Mouse (Mus musculus) lung, embryonic 14.5 days (tissue): ENCODE measurements around the gene Sidt2. TPM values are rescaled to one million over a fixed set of nuclear protein-coding genes. Genes with fewer than 3 reads are reported as not detected.

Experiments
- ATAC-seq: fragments of 200-750 bp; cut with Nextera tagmentation; 2 replicates; pipeline ENCODE4 v1.8.0; 2017; ENCODE audit warnings: mild to moderate bottlenecking, moderate TSS enrichment, moderate library complexity; ENCODE audit not compliant: insufficient read depth
- DNase-seq: peaks from one replicate; pipeline ENCODE4 v3.0.0-alpha.2; 2015
- H3K27ac ChIP-seq: fragments of 300-500 bp; sonication (generic); 2 replicates; pipeline ENCODE4 v1.5.1; 2014; ENCODE audit warnings: low read depth, mild to moderate bottlenecking, moderate library complexity
- H3K27me3 ChIP-seq: fragments of 300-500 bp; sonication (generic); 2 replicates; pipeline ENCODE4 v1.6.1; 2014; ENCODE audit warnings: low read length, control low read depth; ENCODE audit not compliant: insufficient read depth
- H3K36me3 ChIP-seq: fragments of 300-500 bp; sonication (generic); 2 replicates; pipeline ENCODE4 v1.6.1; 2014; ENCODE audit warnings: control low read depth; ENCODE audit not compliant: insufficient read depth
- H3K4me1 ChIP-seq: fragments of 300-500 bp; sonication (generic); 2 replicates; pipeline ENCODE4 v1.6.1; 2014; ENCODE audit warnings: antibody characterized with exemption, control low read depth; ENCODE audit not compliant: insufficient read depth
- H3K4me2 ChIP-seq: fragments of 300-500 bp; sonication (generic); 2 replicates; pipeline ENCODE4 v1.6.1; 2014; ENCODE audit warnings: mild to moderate bottlenecking
- H3K4me3 ChIP-seq: fragments of 300-500 bp; sonication (generic); 2 replicates; pipeline ENCODE4 v1.5.1; 2014; ENCODE audit warnings: low read depth, low read length
- H3K9ac ChIP-seq: fragments of 300-500 bp; sonication (generic); 2 replicates; pipeline ENCODE4 v1.6.1; 2014
- H3K9me3 ChIP-seq: fragments of 300-500 bp; sonication (generic); 2 replicates; pipeline ENCODE4 v1.6.1; 2016; ENCODE audit warnings: low read depth, low read length, control low read depth
- CTCF ChIP-seq: IDR thresholded peaks from 2 replicates; pipeline ENCODE4 v1.5.1; 2016; ENCODE audit warnings: antibody characterized with exemption, low read depth
- WGBS: fragments of 180-500 bp; shearing (Covaris S2); extraction: QIAGEN DNeasy Blood & Tissue Kit; methylation state at CpG from one replicate; pipeline ENCODE4 v1.1.7; 2014; 5-methylcytosine and 5-hydroxymethylcytosine counted together
- polyA plus RNA-seq: library from polyadenylated mRNA; unstranded; fragments of >200 nt; fragmentation: Nextera tagmentation; extraction: Ambion mirVana; gene quantifications from 2 replicates; pipeline ENCODE4 v1.2.1, GENCODE M21; 2014

The Sidt2 gene
- polyA plus RNA-seq, 1 experiment from 2014 or later: 34.3 TPM

GRCm38 (mm10) chr9:45952057-45952456 is 3.0 kb downstream of the Sidt2 start:
- Histone ChIP-seq H3K9ac (no peak overlapping the region), H3K4me2 (no peak overlapping the region), H3K27me3 (no peaks in the 10 kb centered on the region), H3K36me3 (peaks cover 47% of the 10 kb centered on the region), H3K4me1 (peaks cover 3% of the 10 kb centered on the region; the same call in 1 of the 2 replicates), H3K27ac (no peak overlapping the region), H3K9me3 (no peaks in the 10 kb centered on the region), H3K4me3 (no peak overlapping the region)
- 88% methylated on average over 4 of the region's 4 CpGs for WGBS
- no peak for ATAC-seq
- DNase-seq: no peak
- TF ChIP-seq CTCF: no peak

DNA sequence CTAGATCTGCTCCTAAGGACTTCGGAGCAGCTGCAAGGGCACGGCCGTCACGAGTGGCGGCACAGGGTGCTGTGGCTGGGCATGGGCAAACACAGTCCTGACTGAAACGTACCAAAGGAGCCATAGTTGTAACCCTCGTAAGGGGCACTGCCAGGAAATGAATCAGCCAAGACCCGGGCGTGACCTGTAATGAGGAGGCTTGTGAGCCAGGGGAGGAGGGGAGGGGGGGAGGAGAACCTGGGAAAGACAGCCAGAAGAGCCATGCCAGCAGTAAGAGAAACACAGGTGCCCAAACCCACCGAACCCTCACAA is 8.2 kb downstream of the Sidt2 start:
- Histone ChIP-seq H3K4me2 (no peak overlapping the region), H3K27me3 (no peaks in the 10 kb centered on the region), H3K9ac (no peak overlapping the region), H3K9me3 (no peaks in the 10 kb centered on the region), H3K36me3 (peaks cover 86% of the 10 kb centered on the region), H3K27ac (no peak overlapping the region), H3K4me3 (no peak overlapping the region), H3K4me1 (no peaks in the 10 kb centered on the region)
- 81% methylated on average over 10 of the region's 10 CpGs for WGBS
- TF ChIP-seq CTCF: no peak
- no peak for DNase-seq
- no peak for ATAC-seq

- ATAC-seq: no peak
- Histone ChIP-seq H3K4me3 (no peak overlapping the region), H3K4me2 (no peak overlapping the region), H3K27me3 (no peaks in the 10 kb centered on the region), H3K9ac (no peak overlapping the region), H3K9me3 (no peaks in the 10 kb centered on the region), H3K4me1 (no peaks in the 10 kb centered on the region), H3K27ac (no peak overlapping the region), H3K36me3 (peaks cover 88% of the 10 kb centered on the region)
- DNase-seq: no peak
- no peak for TF ChIP-seq CTCF
- 85% methylated on average over 16 of the region's 16 CpGs for WGBS
Measured at GRCm38 (mm10) chr9:45946182-45946871, 8.7 kb downstream of the Sidt2 start.

GRCm38 (mm10) chr9:45945721-45946120 is 9.3 kb downstream of the Sidt2 start:
- no peak overlapping the region for H3K9ac ChIP-seq

GRCm38 (mm10) chr9:45944506-45945400 is 10.3 kb downstream of the Sidt2 start:
- Histone ChIP-seq H3K4me3 (no peak overlapping the region), H3K9ac (no peak overlapping the region), H3K4me1 (no peaks in the 10 kb centered on the region), H3K27me3 (no peaks in the 10 kb centered on the region), H3K27ac (no peak overlapping the region), H3K36me3 (peaks cover 86% of the 10 kb centered on the region), H3K4me2 (no peak overlapping the region), H3K9me3 (no peaks in the 10 kb centered on the region)
- TF ChIP-seq CTCF: no peak
- DNase-seq (no peak), ATAC-seq (no peak)
- 81% methylated on average over 13 of the region's 13 CpGs for WGBS

More at GRCm38 (mm10) chr9:45945721-45946120, 9.3 kb downstream of the Sidt2 start:
- 81% methylated on average over 13 of the region's 13 CpGs for WGBS
- H3K27ac ChIP-seq: no peak overlapping the region
- no peak overlapping the region for H3K4me2 ChIP-seq
- peaks cover 91% of the 10 kb centered on the region for H3K36me3 ChIP-seq
- no peak overlapping the region for H3K4me3 ChIP-seq
- no peaks in the 10 kb centered on the region for H3K27me3 ChIP-seq
- DNase-seq (no peak), ATAC-seq (no peak)
- H3K9me3 ChIP-seq: no peaks in the 10 kb centered on the region
- TF ChIP-seq CTCF: no peak
- H3K4me1 ChIP-seq: no peaks in the 10 kb centered on the region

- Histone ChIP-seq H3K4me2 (no peak overlapping the region), H3K9me3 (no peaks in the 10 kb centered on the region), H3K36me3 (peaks cover 86% of the 10 kb centered on the region), H3K27ac (no peak overlapping the region), H3K4me1 (no peaks in the 10 kb centered on the region), H3K4me3 (no peak overlapping the region), H3K9ac (no peak overlapping the region), H3K27me3 (no peaks in the 10 kb centered on the region)
- DNase-seq: no peak
- no peak for TF ChIP-seq CTCF
- WGBS: 89% methylated on average over 8 of the region's 8 CpGs
- no peak for ATAC-seq
Measured at GRCm38 (mm10) chr9:45943628-45944505, 11.2 kb downstream of the Sidt2 start.

GRCm38 (mm10) chr9:45942916-45943315 is 12.1 kb downstream of the Sidt2 start:
- TF ChIP-seq CTCF: no peak
- H3K36me3 ChIP-seq: peaks cover 84% of the 10 kb centered on the region
- WGBS: 85% methylated on average over 8 of the region's 8 CpGs

More at GRCm38 (mm10) chr9:45942916-45943315, 12.1 kb downstream of the Sidt2 start:
- Histone ChIP-seq H3K27me3 (no peaks in the 10 kb centered on the region), H3K4me1 (no peaks in the 10 kb centered on the region), H3K27ac (no peak overlapping the region), H3K9me3 (no peaks in the 10 kb centered on the region), H3K4me2 (no peak overlapping the region), H3K9ac (no peak overlapping the region), H3K4me3 (no peak overlapping the region)
- ATAC-seq: no peak
- no peak for DNase-seq
